Mouse (Mus musculus) liver, embryonic 15.5 days (tissue): ENCODE results near the gene Fopnl. TPM values are rescaled to one million over a fixed set of nuclear protein-coding genes. Genes with fewer than 3 reads are reported as not detected.
A peak's percentile ranks its signal among the peaks of the same experiment; 100 is the strongest.

Experiments
- ATAC-seq: fragments of 200-750 bp; cut with Nextera tagmentation; 2 replicates; pipeline ENCODE4 v1.8.0; 2017; ENCODE audit warnings: moderate number of reproducible peaks, mild to moderate bottlenecking, moderate library complexity; ENCODE audit not compliant: insufficient read depth
- H3K27ac ChIP-seq: fragments of 300-500 bp; sonication (generic); replicated peaks from 2 replicates; pipeline ENCODE4 v1.5.1; 2015; ENCODE audit warnings: mild to moderate bottlenecking, inconsistent platforms
- H3K27me3 ChIP-seq: fragments of 300-500 bp; sonication (generic); 2 replicates; pipeline ENCODE4 v1.6.1; 2015; ENCODE audit warnings: mild to moderate bottlenecking, inconsistent platforms
- H3K36me3 ChIP-seq: fragments of 300-500 bp; sonication (generic); replicated peaks from 2 replicates; pipeline ENCODE4 v1.6.1; 2015; ENCODE audit warnings: moderate library complexity, mild to moderate bottlenecking, inconsistent platforms
- H3K4me1 ChIP-seq: fragments of 300-500 bp; sonication (generic); replicated peaks from 2 replicates; pipeline ENCODE4 v1.6.1; 2015; ENCODE audit warnings: inconsistent platforms
- H3K4me2 ChIP-seq: fragments of 300-500 bp; sonication (generic); 2 replicates; pipeline ENCODE4 v1.6.1; 2015; ENCODE audit warnings: moderate library complexity, mild to moderate bottlenecking, inconsistent platforms
- H3K4me3 ChIP-seq: fragments of 300-500 bp; sonication (generic); replicated peaks from 2 replicates; pipeline ENCODE4 v1.5.1; 2015; ENCODE audit warnings: mild to moderate bottlenecking, inconsistent platforms
- H3K9ac ChIP-seq: fragments of 300-500 bp; sonication (generic); 2 replicates; pipeline ENCODE4 v1.6.1; 2015; ENCODE audit warnings: moderate library complexity, mild to moderate bottlenecking, inconsistent platforms
- H3K9me3 ChIP-seq: fragments of 300-500 bp; sonication (generic); replicated peaks from 2 replicates; pipeline ENCODE4 v1.6.1; 2016; ENCODE audit warnings: inconsistent platforms
- WGBS: fragments of 180-500 bp; shearing (Covaris S2); methylation state at CpG from one replicate; pipeline ENCODE4 v1.1.7; 2015; ENCODE audit warnings: mixed read lengths; ENCODE audit not compliant: insufficient replicate concordance; 5-methylcytosine and 5-hydroxymethylcytosine counted together
- polyA plus RNA-seq: library from polyadenylated mRNA; unstranded; fragments of >200 nt; fragmentation: Nextera tagmentation; extraction: Ambion mirVana; gene quantifications from 2 replicates; pipeline ENCODE4 v1.2.1, GENCODE M21; 2015

Fopnl gene
- 58.9 and 62.8 TPM in 2 replicates for polyA plus RNA-seq

- Histone ChIP-seq H3K4me1 (peaks cover 25% of the 10 kb centered on the region), H3K4me3 (peak within 1 kb of the TSS; percentile 85), H3K9ac (peak within 1 kb of the TSS; percentile 82), H3K4me2 (peak within 1 kb of the TSS; percentile 92), H3K27ac (peak within 1 kb of the TSS; percentile 82), H3K36me3 (peaks cover 20% of the 10 kb centered on the region), H3K9me3 (no peaks in the 10 kb centered on the region), H3K27me3 (peaks cover 12% of the 10 kb centered on the region; the same call in 1 of the 2 replicates)
- ATAC-seq: peak; percentile 100
- WGBS: 2% methylated on average over 51 of the region's 51 CpGs
These were observed at the start of gene Fopnl for GRCm38 (mm10) chr16:14316884-14317876. TSS of gene Fopnl (minus strand) at chr16:14317405.

DNA sequence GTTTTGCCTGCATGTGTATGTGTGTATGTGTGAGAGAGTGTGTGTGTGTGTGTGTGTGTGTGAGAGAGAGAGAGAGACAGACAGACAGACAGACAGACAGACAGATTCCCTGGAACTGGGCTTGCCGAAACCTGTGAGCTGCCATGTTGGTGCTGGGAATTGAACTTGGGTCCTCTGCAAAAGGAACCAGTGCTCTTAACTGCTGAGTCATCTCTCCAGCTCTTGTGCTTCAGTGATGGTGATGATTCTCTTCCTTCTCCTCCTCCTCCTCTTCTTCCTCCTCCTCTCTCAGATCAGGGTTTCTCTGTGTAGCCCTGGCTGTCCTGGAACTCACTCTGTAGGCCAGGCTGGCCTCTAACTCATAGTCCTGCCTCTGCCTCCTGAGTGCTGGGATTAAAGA lies 48.8 kb upstream of the Fopnl start:
- ATAC-seq: no peak
- H3K4me2 ChIP-seq: no peak overlapping the region
- WGBS: 46% methylated on average over 1 of the region's 1 CpGs
- H3K4me3 ChIP-seq: no peak overlapping the region
- peaks cover 50% of the 10 kb centered on the region for H3K4me1 ChIP-seq
- H3K36me3 ChIP-seq: no peaks in the 10 kb centered on the region
- no peaks in the 10 kb centered on the region for H3K27me3 ChIP-seq
- H3K9ac ChIP-seq: no peak overlapping the region
- H3K9me3 ChIP-seq: no peaks in the 10 kb centered on the region
- H3K27ac ChIP-seq: no peak overlapping the region

- no peak for ATAC-seq
- Histone ChIP-seq H3K9ac (no peak overlapping the region), H3K9me3 (no peaks in the 10 kb centered on the region), H3K4me2 (no peak overlapping the region), H3K27ac (no peak overlapping the region), H3K27me3 (no peaks in the 10 kb centered on the region), H3K4me3 (no peak overlapping the region), H3K4me1 (peaks cover 55% of the 10 kb centered on the region), H3K36me3 (no peaks in the 10 kb centered on the region)
- 16% methylated on average over 4 of the region's 4 CpGs for WGBS
These were observed 48.3 kb upstream of the Fopnl start for GRCm38 (mm10) chr16:14365457-14365856.

DNA sequence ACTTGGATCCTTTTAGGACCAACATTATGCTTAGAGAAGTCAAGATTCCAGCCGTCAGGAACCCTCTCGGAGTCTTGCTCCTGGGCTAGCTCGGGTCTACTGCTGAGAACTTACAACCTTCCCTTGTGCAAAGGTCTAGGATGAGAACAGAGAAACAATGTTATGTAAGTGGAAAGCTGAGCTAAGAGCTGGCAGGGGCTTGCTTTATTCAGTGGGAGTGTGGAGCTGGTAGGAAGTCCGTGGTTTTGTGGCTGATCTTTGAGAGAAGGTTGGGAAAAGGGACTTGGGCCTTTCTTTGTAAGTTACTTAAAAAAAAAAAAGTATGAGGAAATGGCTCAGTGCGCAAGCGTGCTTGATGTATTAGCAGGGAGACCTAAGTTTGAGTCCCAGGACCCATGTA lies 46.9 kb upstream of the Fopnl start:
- Histone ChIP-seq H3K27me3 (no peaks in the 10 kb centered on the region), H3K4me1 (peaks cover 59% of the 10 kb centered on the region), H3K27ac (no peak overlapping the region), H3K9ac (no peak overlapping the region), H3K4me2 (no peak overlapping the region), H3K36me3 (no peaks in the 10 kb centered on the region), H3K4me3 (no peak overlapping the region), H3K9me3 (no peaks in the 10 kb centered on the region)
- ATAC-seq: no peak
- WGBS: 53% methylated on average over 6 of the region's 6 CpGs

DNA sequence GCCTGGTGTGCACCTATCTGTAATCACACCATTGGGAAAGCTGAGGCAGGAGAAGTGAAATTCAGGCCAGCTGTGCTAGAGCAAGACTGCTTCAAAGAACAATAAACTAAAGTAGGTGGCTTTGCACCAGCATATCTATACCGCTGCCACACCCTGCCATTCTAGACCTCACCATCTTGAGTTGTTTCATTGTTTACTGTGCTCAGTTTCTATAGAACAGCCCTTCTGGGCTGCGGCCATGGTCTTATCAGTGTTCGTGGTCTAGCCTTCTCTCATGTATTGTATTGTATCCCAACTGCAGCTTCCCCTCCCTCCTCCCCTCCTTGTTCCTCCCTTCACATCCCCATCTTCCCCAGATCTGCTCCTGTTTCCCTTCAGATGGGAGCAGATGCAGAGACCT lies 46.3 kb upstream of the Fopnl start:
- ATAC-seq: no peak
- H3K9me3 ChIP-seq: no peaks in the 10 kb centered on the region
- 24% methylated on average over 3 of the region's 3 CpGs for WGBS
- H3K36me3 ChIP-seq: no peaks in the 10 kb centered on the region
- no peak overlapping the region for H3K9ac ChIP-seq
- no peak overlapping the region for H3K4me3 ChIP-seq
- H3K4me2 ChIP-seq: no peak overlapping the region; the same call in 1 of the 2 replicates
- no peaks in the 10 kb centered on the region for H3K27me3 ChIP-seq
- no peak overlapping the region for H3K27ac ChIP-seq
- peaks cover 59% of the 10 kb centered on the region for H3K4me1 ChIP-seq

DNA sequence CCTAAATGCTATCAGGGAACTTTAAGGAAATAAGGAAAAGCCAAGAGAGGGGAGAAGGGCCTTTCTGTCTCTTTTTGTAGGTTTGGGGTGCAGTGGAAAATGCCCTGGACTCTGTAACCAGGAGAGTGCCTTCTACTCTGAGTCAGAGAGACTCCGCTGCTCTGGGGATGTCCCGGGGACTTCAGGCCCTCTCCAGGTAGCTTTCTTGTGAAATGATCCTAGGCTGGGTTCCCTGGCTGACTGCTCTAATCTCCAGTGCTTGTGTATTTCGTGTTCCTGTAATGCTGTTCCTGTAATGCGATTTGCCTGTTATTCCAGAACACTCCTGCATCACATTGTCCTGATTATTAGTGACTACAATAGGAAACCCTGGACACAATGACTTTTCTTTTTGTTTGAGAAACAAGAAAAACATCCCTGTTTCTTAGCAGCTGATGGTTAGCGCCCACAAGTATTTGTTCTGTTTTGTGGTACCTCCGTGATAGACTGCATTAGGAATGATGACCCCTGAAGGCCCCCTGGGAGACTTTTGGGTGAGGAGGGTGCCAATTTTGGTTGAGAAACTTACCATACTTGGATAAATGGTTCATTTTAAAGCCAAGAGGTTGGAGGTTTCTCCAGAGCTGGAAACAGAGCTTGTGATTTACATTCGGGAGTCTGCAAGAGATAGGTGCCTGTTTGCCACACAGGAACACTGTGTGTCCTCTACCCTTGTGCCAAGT lies 45.1 kb upstream of the Fopnl start:
- Histone ChIP-seq H3K4me3 (peak overlapping the region; percentile 76), H3K27ac (no peak overlapping the region), H3K27me3 (no peaks in the 10 kb centered on the region), H3K4me1 (peaks cover 59% of the 10 kb centered on the region), H3K9ac (peak overlapping the region; percentile 70), H3K4me2 (peak overlapping the region; percentile 92), H3K36me3 (no peaks in the 10 kb centered on the region), H3K9me3 (no peaks in the 10 kb centered on the region)
- 18% methylated on average over 7 of the region's 7 CpGs for WGBS
- no peak for ATAC-seq

GRCm38 (mm10) chr16:14361362-14362098 lies 44.3 kb upstream of the Fopnl start, which contains the start of gene Abcc1:
TSS of gene Abcc1 (plus strand) at chr16:14361558.
- H3K27ac ChIP-seq: no peak within 1 kb of the TSS
- no peaks in the 10 kb centered on the region for H3K27me3 ChIP-seq
- under 1% methylated on average over 63 of the region's 64 CpGs for WGBS
- peak within 1 kb of the TSS; percentile 70 for H3K9ac ChIP-seq
- no peaks in the 10 kb centered on the region for H3K36me3 ChIP-seq
- ATAC-seq: peak; percentile 88
- H3K4me2 ChIP-seq: peak within 1 kb of the TSS; percentile 92
- no peaks in the 10 kb centered on the region for H3K9me3 ChIP-seq
- peaks cover 59% of the 10 kb centered on the region for H3K4me1 ChIP-seq
- peak within 1 kb of the TSS; percentile 76 for H3K4me3 ChIP-seq

- H3K4me3 ChIP-seq: peak overlapping the region; percentile 76
- H3K27ac ChIP-seq: no peak overlapping the region
- H3K36me3 ChIP-seq: no peaks in the 10 kb centered on the region
- H3K27me3 ChIP-seq: no peaks in the 10 kb centered on the region
- H3K9me3 ChIP-seq: no peaks in the 10 kb centered on the region
- WGBS: 4% methylated on average over 7 of the region's 7 CpGs
- peaks cover 55% of the 10 kb centered on the region for H3K4me1 ChIP-seq
- H3K4me2 ChIP-seq: peak overlapping the region; percentile 92
- peak overlapping the region; percentile 70 for H3K9ac ChIP-seq
- no peak for ATAC-seq
These were observed 43.7 kb upstream of the Fopnl start for GRCm38 (mm10) chr16:14360931-14361330.

GRCm38 (mm10) chr16:14358531-14358930 lies 41.3 kb upstream of the Fopnl start:
- Histone ChIP-seq H3K4me1 (peaks cover 31% of the 10 kb centered on the region), H3K9ac (no peak overlapping the region), H3K9me3 (no peaks in the 10 kb centered on the region), H3K36me3 (no peaks in the 10 kb centered on the region), H3K27me3 (no peaks in the 10 kb centered on the region), H3K4me2 (no peak overlapping the region), H3K27ac (no peak overlapping the region), H3K4me3 (no peak overlapping the region)
- 21% methylated on average over 1 of the region's 1 CpGs for WGBS
- ATAC-seq: no peak

DNA sequence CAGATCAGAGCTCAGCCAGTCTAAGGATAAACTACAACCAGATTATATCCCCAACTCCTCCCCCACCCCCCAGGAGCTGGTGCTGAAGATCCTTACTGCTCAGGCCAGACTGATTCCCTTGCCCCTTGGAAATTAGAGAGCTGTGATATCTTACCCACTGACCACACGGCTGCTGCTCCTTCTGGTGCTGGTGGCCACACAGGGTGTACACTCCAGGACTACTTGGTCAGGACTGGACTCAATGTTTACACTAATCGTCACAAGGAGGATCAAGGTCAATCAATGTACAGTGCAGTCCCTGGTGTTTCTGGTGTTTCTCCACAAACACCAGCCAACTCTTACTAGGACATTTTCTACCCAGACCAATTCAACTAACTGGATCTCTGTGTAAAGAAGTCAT lies 40.7 kb upstream of the Fopnl start:
- Histone ChIP-seq H3K4me2 (no peak overlapping the region), H3K9me3 (no peaks in the 10 kb centered on the region), H3K9ac (no peak overlapping the region), H3K27me3 (no peaks in the 10 kb centered on the region), H3K4me1 (peaks cover 26% of the 10 kb centered on the region), H3K27ac (no peak overlapping the region), H3K4me3 (no peak overlapping the region), H3K36me3 (no peaks in the 10 kb centered on the region)
- WGBS: 46% methylated on average over 2 of the region's 2 CpGs
- no peak for ATAC-seq
